Mouse (Mus musculus) heart, embryonic 16.5 days (tissue): Measurements from ENCODE around the gene Tmem8. TPM values are rescaled to one million over a fixed set of nuclear protein-coding genes. Genes with fewer than 3 reads are reported as not detected.
A peak's percentile ranks its signal among the peaks of the same experiment; 100 is the strongest.

Experiments
- ATAC-seq: fragments of 200-750 bp; cut with Nextera tagmentation; replicated peaks from 2 replicates; pipeline ENCODE4 v1.8.0; 2017; ENCODE audit warnings: moderate number of reproducible peaks; ENCODE audit not compliant: insufficient read depth, low FRiP score; ENCODE audit errors: extremely low read depth
- H3K27ac ChIP-seq: fragments of 300-500 bp; sonication (generic); 2 replicates; pipeline ENCODE4 v1.5.1; 2014; ENCODE audit warnings: mild to moderate bottlenecking, low read length, control low read depth, moderate library complexity
- H3K27me3 ChIP-seq: fragments of 300-500 bp; sonication (generic); 2 replicates; pipeline ENCODE4 v1.6.1; 2014; ENCODE audit warnings: low read length, mixed read lengths; ENCODE audit not compliant: control insufficient read depth, insufficient read depth
- H3K36me3 ChIP-seq: fragments of 300-500 bp; sonication (generic); 2 replicates; pipeline ENCODE4 v1.6.1; 2014; ENCODE audit not compliant: control insufficient read depth, insufficient read depth
- H3K4me1 ChIP-seq: fragments of 300-500 bp; sonication (generic); 2 replicates; pipeline ENCODE4 v1.6.1; 2014; ENCODE audit warnings: low read length, mixed read lengths; ENCODE audit not compliant: control insufficient read depth, insufficient read depth
- H3K4me2 ChIP-seq: fragments of 300-500 bp; sonication (generic); 2 replicates; pipeline ENCODE4 v1.6.1; 2014; ENCODE audit warnings: low read depth, mild to moderate bottlenecking, control low read depth, low read length
- H3K4me3 ChIP-seq: fragments of 300-500 bp; sonication (generic); 2 replicates; pipeline ENCODE4 v1.5.1; 2014; ENCODE audit warnings: mild to moderate bottlenecking, control low read depth, low read length
- H3K9ac ChIP-seq: fragments of 300-500 bp; sonication (generic); 2 replicates; pipeline ENCODE4 v1.6.1; 2014; ENCODE audit warnings: low read length, control low read depth
- H3K9me3 ChIP-seq: fragments of 300-500 bp; sonication (generic); replicated peaks from 2 replicates; pipeline ENCODE4 v1.6.1; 2016; ENCODE audit warnings: low read length; ENCODE audit not compliant: control insufficient read depth
- WGBS: fragments of 180-500 bp; shearing (Covaris S2); extraction: QIAGEN DNeasy Blood & Tissue Kit; methylation state at CpG from one replicate; pipeline ENCODE4 v1.1.7; 2014; 5-methylcytosine and 5-hydroxymethylcytosine counted together
- polyA plus RNA-seq: library from polyadenylated mRNA; unstranded; fragments of >200 nt; fragmentation: Nextera tagmentation; extraction: Ambion mirVana; gene quantifications from 2 replicates; pipeline ENCODE4 v1.2.1, GENCODE M21; 2015

Tmem8 gene
- polyA plus RNA-seq, 1 experiment from 2014 or later: 0.87 TPM

DNA sequence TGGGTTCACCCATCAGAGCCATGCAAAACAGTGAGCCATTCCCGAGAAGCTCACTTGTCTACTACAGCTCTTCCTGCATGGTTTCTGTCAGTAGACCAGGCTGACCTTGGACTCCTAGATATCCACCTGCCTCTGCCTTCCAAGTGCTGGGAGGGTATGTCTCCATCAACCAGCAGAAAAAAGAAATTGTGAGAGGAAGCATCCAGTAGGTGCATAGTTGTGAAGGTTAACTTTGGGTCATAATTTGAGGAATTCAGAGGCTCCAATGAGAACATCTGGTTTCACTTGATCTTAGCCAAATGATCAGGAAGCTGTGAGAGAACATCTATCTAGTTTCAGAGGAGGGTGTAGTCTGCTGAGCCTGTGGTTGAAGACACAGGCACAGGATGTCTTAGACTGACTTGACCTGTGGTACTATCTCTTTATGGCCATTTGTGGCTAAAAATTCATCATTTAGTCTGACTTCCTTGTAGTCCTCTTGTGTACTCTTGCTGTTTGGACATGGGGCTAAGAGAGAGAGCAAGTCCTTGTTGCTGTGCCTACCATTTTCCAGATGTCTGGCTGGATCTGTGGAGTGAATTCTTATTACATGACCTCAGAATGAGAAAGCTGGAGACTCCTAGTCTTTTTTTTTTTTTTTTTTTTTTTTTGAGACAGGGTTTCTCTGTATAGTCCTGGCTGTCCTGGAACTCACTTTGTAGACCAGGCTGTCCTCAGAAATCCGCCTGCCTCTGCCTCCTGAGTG, 39.0 kb downstream of the Tmem8 start:
- Histone ChIP-seq H3K9ac (no peak overlapping the region), H3K4me3 (no peak overlapping the region), H3K9me3 (peaks cover 2% of the 10 kb centered on the region; the same call in 1 of the 2 replicates), H3K27me3 (no peaks in the 10 kb centered on the region), H3K4me2 (no peak overlapping the region), H3K36me3 (peaks cover 44% of the 10 kb centered on the region), H3K27ac (no peak overlapping the region), H3K4me1 (no peaks in the 10 kb centered on the region)
- WGBS: 93% methylated on average over 2 of the region's 2 CpGs
- ATAC-seq: no peak

DNA sequence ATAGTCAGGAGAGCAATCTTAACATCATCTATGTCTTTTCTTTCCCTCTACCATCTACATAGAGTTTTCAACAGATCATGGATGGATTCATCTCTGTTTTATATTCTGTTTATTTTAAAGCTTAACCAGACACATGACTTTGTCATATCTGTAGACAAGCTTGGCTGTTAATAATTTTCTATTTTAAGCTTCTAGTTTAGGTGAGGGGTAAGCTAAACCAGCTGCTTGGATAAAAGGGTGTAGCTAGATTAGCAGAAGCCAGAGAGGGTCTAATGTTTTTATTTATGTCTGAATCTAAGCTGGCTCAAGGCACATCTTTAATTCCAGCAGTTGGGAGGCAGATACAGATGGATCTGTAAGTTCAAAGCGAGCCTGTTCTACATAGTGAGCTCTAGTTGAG, 49.6 kb downstream of the Tmem8 start:
- Histone ChIP-seq H3K36me3 (no peaks in the 10 kb centered on the region), H3K4me1 (peaks cover 8% of the 10 kb centered on the region), H3K4me3 (no peak overlapping the region), H3K27ac (peak overlapping the region; percentile 62), H3K9ac (no peak overlapping the region), H3K4me2 (no peak overlapping the region), H3K9me3 (no peaks in the 10 kb centered on the region), H3K27me3 (no peaks in the 10 kb centered on the region)
- 81% methylated on average over 1 of the region's 1 CpGs for WGBS
- no peak for ATAC-seq

DNA sequence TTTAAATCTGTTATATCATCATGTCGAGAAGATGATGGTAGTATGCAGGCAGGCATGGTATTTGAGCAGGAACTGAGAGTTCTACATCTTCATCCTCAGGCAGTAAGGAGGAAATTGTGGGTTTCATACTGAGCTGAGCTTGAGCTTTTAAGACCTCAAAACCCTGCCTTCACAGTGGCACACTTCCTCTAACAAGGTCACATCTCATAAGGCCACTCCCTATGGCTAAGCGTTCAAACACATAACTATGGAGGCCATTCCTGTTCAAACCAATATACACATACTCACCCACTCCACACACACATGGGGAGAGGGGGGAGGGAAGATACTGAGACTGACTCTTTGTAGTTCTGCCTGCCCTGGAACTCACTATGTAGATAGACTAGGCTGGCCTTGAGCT, 54.9 kb downstream of the Tmem8 start:
- H3K4me2 ChIP-seq: no peak overlapping the region
- H3K4me3 ChIP-seq: no peak overlapping the region
- H3K27ac ChIP-seq: no peak overlapping the region
- H3K27me3 ChIP-seq: no peaks in the 10 kb centered on the region
- H3K9me3 ChIP-seq: no peaks in the 10 kb centered on the region
- H3K9ac ChIP-seq: no peak overlapping the region
- 75% methylated on average over 2 of the region's 2 CpGs for WGBS
- H3K36me3 ChIP-seq: no peaks in the 10 kb centered on the region
- no peak for ATAC-seq
- peaks cover 2% of the 10 kb centered on the region; the same call in 1 of the 2 replicates for H3K4me1 ChIP-seq

Other genes with a start within 250 kb of the Tmem8 start
- 225 and 234 TPM in 2 replicates for gene Mcrip2, start 244.5 kb upstream of the Tmem8 start, polyA plus RNA-seq
- 35.1 and 37.1 TPM in 2 replicates for gene Mettl26, start 238.2 kb upstream of the Tmem8 start, polyA plus RNA-seq
- gene Wfikkn1, start 232.4 kb upstream of the Tmem8 start, polyA plus RNA-seq: 0.30 and 0.41 TPM in 2 replicates
- gene Rab40c, start 193.6 kb upstream of the Tmem8 start, polyA plus RNA-seq: 14.5 and 18.7 TPM in 2 replicates
- 59.3 and 66.0 TPM in 2 replicates for gene Pigq, start 168.4 kb upstream of the Tmem8 start, polyA plus RNA-seq
- 0.06 and 0.11 TPM in 2 replicates for gene Nhlrc4, start 168.3 kb upstream of the Tmem8 start, polyA plus RNA-seq
- gene A930017K11Rik, start 160.7 kb upstream of the Tmem8 start, polyA plus RNA-seq: 0.11 TPM in 1 of 2 replicates, not detected in the other
- 12.0 and 14.5 TPM in 2 replicates for gene Capn15, start 127.5 kb upstream of the Tmem8 start, polyA plus RNA-seq
- 8.2 and 13.6 TPM in 2 replicates for gene Rab11fip3, start 43.7 kb upstream of the Tmem8 start, polyA plus RNA-seq
- gene Decr2, start 23.0 kb upstream of the Tmem8 start, polyA plus RNA-seq: 40.1 and 40.8 TPM in 2 replicates
- gene Nme4, start 17.7 kb upstream of the Tmem8 start, polyA plus RNA-seq: 55.3 and 56.2 TPM in 2 replicates
- gene Mrpl28, start 10.2 kb downstream of the Tmem8 start, polyA plus RNA-seq: 221 and 232 TPM in 2 replicates
- gene Axin1, start 25.4 kb downstream of the Tmem8 start, polyA plus RNA-seq: 4.6 and 4.7 TPM in 2 replicates
- gene Pdia2, start 85.8 kb downstream of the Tmem8 start, polyA plus RNA-seq: 0.35 TPM in 1 of 2 replicates, not detected in the other
- gene Rgs11, start 89.7 kb downstream of the Tmem8 start, polyA plus RNA-seq: 6.1 and 6.7 TPM in 2 replicates
- gene Arhgdig, start 94.5 kb downstream of the Tmem8 start, polyA plus RNA-seq: 2.1 and 2.9 TPM in 2 replicates
- 48.6 and 52.8 TPM in 2 replicates for gene Fam234a, start 130.9 kb downstream of the Tmem8 start, polyA plus RNA-seq
- gene Luc7l, start 139.6 kb downstream of the Tmem8 start, polyA plus RNA-seq: 53.8 and 56.0 TPM in 2 replicates